Mouse (Mus musculus): ENCODE measurements around the gene Clasp1. TPM values are rescaled to one million over a fixed set of nuclear protein-coding genes. Genes with fewer than 3 reads are reported as not detected.

Gene Clasp1
- total RNA-seq, 2 experiments from 2014 or later, result 57.6 to 101 TPM

GRCm38 (mm10) chr1:118626452-118626851, 237.6 kb downstream of the Clasp1 start:
- no peak for ATAC-seq (replicated peaks; ENCODE audit: low FRiP score, low TSS enrichment, poor library complexity, severe bottlenecking)

GRCm38 (mm10) chr1:118627781-118628464, 239.1 kb downstream of the Clasp1 start, which contains the start of gene Tfcp2l1:
Gene Tfcp2l1, plus strand, starts transcription at chr1:118627945.
- peak; percentile 95 for ATAC-seq (replicated peaks; ENCODE audit: low FRiP score, low TSS enrichment, poor library complexity, severe bottlenecking)

- ATAC-seq (replicated peaks; ENCODE audit: low FRiP score, low TSS enrichment, poor library complexity, severe bottlenecking), result no peak
Measured at GRCm38 (mm10) chr1:118633415-118633980, 244.6 kb downstream of the Clasp1 start.

- no peak for ATAC-seq (replicated peaks; ENCODE audit: low FRiP score, low TSS enrichment, poor library complexity, severe bottlenecking)
Measured at GRCm38 (mm10) chr1:118642296-118642999, 253.6 kb downstream of the Clasp1 start.

GRCm38 (mm10) chr1:118643138-118643979, 254.5 kb downstream of the Clasp1 start:
- ATAC-seq (replicated peaks; ENCODE audit: low FRiP score, low TSS enrichment, poor library complexity, severe bottlenecking), result no peak

GRCm38 (mm10) chr1:118645701-118646100, 256.8 kb downstream of the Clasp1 start:
- ATAC-seq (replicated peaks; ENCODE audit: low FRiP score, low TSS enrichment, poor library complexity, severe bottlenecking), result no peak

GRCm38 (mm10) chr1:118648015-118648414, 259.2 kb downstream of the Clasp1 start:
- no peak for ATAC-seq (replicated peaks; ENCODE audit: low FRiP score, low TSS enrichment, poor library complexity, severe bottlenecking)

- ATAC-seq (replicated peaks; ENCODE audit: low FRiP score, low TSS enrichment, poor library complexity, severe bottlenecking), result no peak
Measured at GRCm38 (mm10) chr1:118649933-118650770, 261.3 kb downstream of the Clasp1 start.

- no peak for ATAC-seq (replicated peaks; ENCODE audit: low FRiP score, low TSS enrichment, poor library complexity, severe bottlenecking)
Measured at GRCm38 (mm10) chr1:118650771-118651080, 261.9 kb downstream of the Clasp1 start.

GRCm38 (mm10) chr1:118658716-118659115, 269.9 kb downstream of the Clasp1 start:
- ATAC-seq (replicated peaks; ENCODE audit: low FRiP score, low TSS enrichment, poor library complexity, severe bottlenecking), result no peak

GRCm38 (mm10) chr1:118660880-118661465, 272.1 kb downstream of the Clasp1 start:
- no peak for ATAC-seq (replicated peaks; ENCODE audit: low FRiP score, low TSS enrichment, poor library complexity, severe bottlenecking)

Other genes starting within 250 kb of the Clasp1 start
- not detected in 2 replicates for gene Gm29106, start 212.5 kb upstream of the Clasp1 start, total RNA-seq (2014; fragmentation: Nextera tagmentation)
- gene Gm29106, start 212.5 kb upstream of the Clasp1 start, total RNA-seq (2017), result not detected in 2 replicates
- gene Tsn, start 77.3 kb upstream of the Clasp1 start, total RNA-seq (2014; fragmentation: Nextera tagmentation), result 60.7 and 71.6 TPM in 2 replicates
- gene Tsn, start 77.3 kb upstream of the Clasp1 start, total RNA-seq (2017), result 108 and 122 TPM in 2 replicates
- gene Nifk, start 67.2 kb upstream of the Clasp1 start, total RNA-seq (2014; fragmentation: Nextera tagmentation), result 129 and 139 TPM in 2 replicates
- 171 and 198 TPM in 2 replicates for gene Nifk, start 67.2 kb upstream of the Clasp1 start, total RNA-seq (2017)
- not detected in 2 replicates for gene Tfcp2l1, start 238.9 kb downstream of the Clasp1 start, total RNA-seq (2014; fragmentation: Nextera tagmentation)
- not detected in 2 replicates for gene Tfcp2l1, start 238.9 kb downstream of the Clasp1 start, total RNA-seq (2017)

Data from megakaryocyte-erythroid progenitor cell, adult 5-6 weeks (primary cell).